Mouse (Mus musculus) stomach, postnatal 0 days (tissue): ENCODE data around the gene Cul7. TPM values are rescaled to one million over a fixed set of nuclear protein-coding genes. Genes with fewer than 3 reads are reported as not detected.

Experiments
- ATAC-seq: fragments of 200-750 bp; cut with Nextera tagmentation; 2 replicates; pipeline ENCODE4 v1.8.0; 2017; ENCODE audit not compliant: low FRiP score, low TSS enrichment
- DNase-seq: peaks from one replicate; pipeline ENCODE4 v3.0.0-alpha.2; 2016; ENCODE audit warnings: low spot score
- H3K27ac ChIP-seq: fragments of 300-500 bp; sonication (generic); replicated peaks from 2 replicates; pipeline ENCODE4 v1.5.1; 2014; ENCODE audit warnings: mild to moderate bottlenecking, control low read depth
- H3K27me3 ChIP-seq: fragments of 300-500 bp; sonication (generic); 2 replicates; pipeline ENCODE4 v1.6.1; 2014; ENCODE audit warnings: low read length; ENCODE audit not compliant: control insufficient read depth, insufficient read depth
- H3K36me3 ChIP-seq: fragments of 300-500 bp; sonication (generic); 2 replicates; pipeline ENCODE4 v1.6.1; 2014; ENCODE audit warnings: low read length, mixed read lengths; ENCODE audit not compliant: control insufficient read depth, insufficient read depth
- H3K4me1 ChIP-seq: fragments of 300-500 bp; sonication (generic); replicated peaks from 2 replicates; pipeline ENCODE4 v1.6.1; 2014; ENCODE audit warnings: antibody characterized with exemption; ENCODE audit not compliant: control insufficient read depth, insufficient read depth
- H3K4me2 ChIP-seq: fragments of 300-500 bp; sonication (generic); replicated peaks from 2 replicates; pipeline ENCODE4 v1.6.1; 2014; ENCODE audit warnings: low read depth, mild to moderate bottlenecking, control low read depth, moderate library complexity
- H3K4me3 ChIP-seq: fragments of 300-500 bp; sonication (generic); 2 replicates; pipeline ENCODE4 v1.5.1; 2014; ENCODE audit warnings: low read depth, low read length, control low read depth
- H3K9ac ChIP-seq: fragments of 300-500 bp; sonication (generic); 2 replicates; pipeline ENCODE4 v1.6.1; 2014; ENCODE audit warnings: mild to moderate bottlenecking, low read length, control low read depth, mixed read lengths
- H3K9me3 ChIP-seq: fragments of 300-500 bp; sonication (generic); 2 replicates; pipeline ENCODE4 v1.6.1; 2016; ENCODE audit warnings: low read length; ENCODE audit not compliant: control insufficient read depth
- CTCF ChIP-seq: IDR thresholded peaks from 2 replicates; pipeline ENCODE4 v1.5.1; 2016; ENCODE audit warnings: antibody characterized with exemption, low read depth, mild to moderate bottlenecking, moderate library complexity
- EP300 ChIP-seq: optimal IDR thresholded peaks from 2 replicates; pipeline ENCODE3; 2016; ENCODE audit warnings: antibody characterized with exemption
- WGBS: fragments of 180-500 bp; shearing (Covaris S2); extraction: QIAGEN DNeasy Blood & Tissue Kit; methylation state at CpG from one replicate; pipeline ENCODE4 v1.1.7; 2014; 5-methylcytosine and 5-hydroxymethylcytosine counted together
- polyA plus RNA-seq: library from polyadenylated mRNA; unstranded; fragments of >200 nt; fragmentation: Nextera tagmentation; extraction: Ambion mirVana; gene quantifications from 2 replicates; pipeline ENCODE4 v1.2.1, GENCODE M21; 2015

Gene Cul7
- polyA plus RNA-seq, 1 experiment from 2014 or later = 12.9 TPM

- DNase-seq (peak; percentile 90), ATAC-seq (peak; percentile 82)
- H3K9me3 ChIP-seq = no peaks in the 10 kb centered on the region
- no peaks in the 10 kb centered on the region for H3K27me3 ChIP-seq
- peak overlapping the region; percentile 74 for H3K9ac ChIP-seq
- peak overlapping the region; percentile 91 for H3K27ac ChIP-seq
- peak overlapping the region; percentile 95 for H3K4me2 ChIP-seq
- H3K36me3 ChIP-seq = peaks cover 15% of the 10 kb centered on the region; the same call in 1 of the 2 replicates
- 4% methylated on average over 10 of the region's 11 CpGs for WGBS
- no peaks in the 10 kb centered on the region for H3K4me1 ChIP-seq
- no peak for TF ChIP-seq EP300
- H3K4me3 ChIP-seq = peak overlapping the region; percentile 60
Measured at GRCm38 (mm10) chr17:46644916-46645475, 5.1 kb upstream of the Cul7 start.

DNA sequence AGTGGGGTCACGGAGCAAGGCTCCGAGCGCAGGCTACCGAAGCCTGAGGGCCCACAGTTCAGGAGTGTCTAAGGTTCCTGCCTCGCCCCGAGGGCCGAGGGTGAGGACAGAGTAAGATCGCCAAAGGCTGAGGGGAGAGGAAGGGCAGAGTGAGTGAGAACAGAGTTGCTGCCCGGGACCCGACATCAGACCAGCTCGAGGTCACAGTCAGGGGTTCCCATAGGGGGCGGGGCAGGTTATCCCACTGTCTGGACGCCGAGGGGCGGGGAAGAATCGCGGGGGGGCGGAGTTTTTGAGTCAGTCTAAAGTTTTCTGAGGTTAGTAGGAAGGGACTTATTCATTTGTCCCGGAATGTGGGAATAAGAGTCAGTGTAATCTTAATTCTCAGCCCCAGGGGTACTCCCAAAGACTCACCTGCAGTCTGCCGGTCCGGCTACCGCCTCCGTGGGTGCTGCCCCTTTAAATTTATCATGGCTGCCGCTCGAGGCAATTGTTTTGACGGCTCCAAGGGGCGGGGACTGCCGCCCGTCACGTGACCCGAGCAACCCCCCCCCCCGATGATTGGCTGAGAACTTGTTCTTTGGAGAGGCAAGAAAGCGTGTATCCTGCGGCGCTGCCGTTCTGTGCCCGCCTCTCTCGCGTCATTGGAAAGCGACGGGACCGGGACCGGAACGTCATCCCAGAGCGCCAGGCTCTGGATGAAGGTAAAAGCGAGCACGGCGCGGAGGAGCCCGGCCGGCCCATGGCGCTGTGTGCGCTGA is 4.4 kb upstream of the Cul7 start, which contains the start of the genes Klc4 and Mrpl2:
Gene Klc4 (minus strand): TSS at position 462 of the 761 bp plus-strand sequence.
Gene Mrpl2 (plus strand): TSS at position 669 of the 761 bp plus-strand sequence.
- peak within 1 kb of the TSS; percentile 60 for H3K4me3 ChIP-seq
- peak within 1 kb of the TSS; percentile 91 for H3K27ac ChIP-seq
- H3K27me3 ChIP-seq = no peaks in the 10 kb centered on the region
- TF ChIP-seq EP300 (no peak), CTCF (0 out of 2 replicates have a peak, but pooled peaks have one; percentile 24)
- under 1% methylated on average over 52 of the region's 53 CpGs for WGBS
- ATAC-seq = peak; percentile 79
- no peaks in the 10 kb centered on the region for H3K9me3 ChIP-seq
- H3K9ac ChIP-seq = peak within 1 kb of the TSS; percentile 74
- DNase-seq = peak; percentile 100
- no peaks in the 10 kb centered on the region for H3K4me1 ChIP-seq
- H3K4me2 ChIP-seq = peak within 1 kb of the TSS; percentile 95
- peaks cover 9% of the 10 kb centered on the region; the same call in 1 of the 2 replicates for H3K36me3 ChIP-seq

- Histone ChIP-seq H3K27ac (peak overlapping the region; percentile 73), H3K4me2 (peak overlapping the region; percentile 88), H3K4me1 (no peaks in the 10 kb centered on the region), H3K27me3 (no peaks in the 10 kb centered on the region), H3K9me3 (no peaks in the 10 kb centered on the region), H3K36me3 (peaks cover 7% of the 10 kb centered on the region; the same call in 1 of the 2 replicates), H3K9ac (peak overlapping the region; percentile 69), H3K4me3 (peak overlapping the region; percentile 60)
- TF ChIP-seq CTCF (peak; percentile 18; the same call in 1 of the 2 replicates), EP300 (no peak)
- ATAC-seq (no peak; the same call in 1 of the 2 replicates), DNase-seq (no peak)
- WGBS = under 1% methylated on average over 19 of the region's 19 CpGs
Measured at GRCm38 (mm10) chr17:46646322-46646662, 3.8 kb upstream of the Cul7 start.

- Histone ChIP-seq H3K9me3 (no peaks in the 10 kb centered on the region), H3K9ac (no peak overlapping the region), H3K4me2 (no peak overlapping the region), H3K27ac (no peak overlapping the region), H3K27me3 (no peaks in the 10 kb centered on the region), H3K4me1 (peaks cover 3% of the 10 kb centered on the region), H3K4me3 (no peak overlapping the region), H3K36me3 (0 out of 2 replicates have a peak, but pooled peaks cover 2% of the 10 kb centered on the region)
- no peak for DNase-seq
- WGBS = 87% methylated on average over 7 of the region's 7 CpGs
- TF ChIP-seq CTCF = no peak
- TF ChIP-seq EP300 = no peak
- no peak for ATAC-seq
Measured at GRCm38 (mm10) chr17:46647279-46647678, 2.9 kb upstream of the Cul7 start.

DNA sequence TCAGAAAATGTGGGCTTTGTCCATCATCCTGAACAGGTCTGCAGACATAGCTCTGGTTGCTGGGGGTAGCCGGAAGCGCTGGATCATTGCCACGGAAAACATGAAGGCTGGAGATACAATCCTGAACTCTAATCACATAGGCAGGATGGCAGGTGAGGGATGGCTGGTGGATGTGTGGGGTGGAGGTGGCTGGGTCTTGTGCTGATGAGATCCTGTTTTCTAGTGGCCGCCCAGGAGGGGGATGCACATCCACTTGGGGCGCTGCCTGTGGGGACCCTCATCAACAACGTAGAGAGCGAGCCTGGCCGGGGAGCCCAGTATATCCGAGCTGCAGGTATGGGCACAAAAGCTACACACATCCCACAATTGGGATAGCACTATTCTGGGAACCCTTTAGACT is 1.7 kb upstream of the Cul7 start:
- no peak for ATAC-seq
- no peak for DNase-seq
- 93% methylated on average over 9 of the region's 9 CpGs for WGBS
- Histone ChIP-seq H3K4me1 (peaks cover 3% of the 10 kb centered on the region), H3K4me3 (no peak overlapping the region), H3K9ac (no peak overlapping the region), H3K4me2 (no peak overlapping the region), H3K36me3 (no peaks in the 10 kb centered on the region; the same call in 1 of the 2 replicates), H3K9me3 (no peaks in the 10 kb centered on the region), H3K27me3 (no peaks in the 10 kb centered on the region), H3K27ac (no peak overlapping the region)
- TF ChIP-seq EP300 (no peak), CTCF (no peak)

DNA sequence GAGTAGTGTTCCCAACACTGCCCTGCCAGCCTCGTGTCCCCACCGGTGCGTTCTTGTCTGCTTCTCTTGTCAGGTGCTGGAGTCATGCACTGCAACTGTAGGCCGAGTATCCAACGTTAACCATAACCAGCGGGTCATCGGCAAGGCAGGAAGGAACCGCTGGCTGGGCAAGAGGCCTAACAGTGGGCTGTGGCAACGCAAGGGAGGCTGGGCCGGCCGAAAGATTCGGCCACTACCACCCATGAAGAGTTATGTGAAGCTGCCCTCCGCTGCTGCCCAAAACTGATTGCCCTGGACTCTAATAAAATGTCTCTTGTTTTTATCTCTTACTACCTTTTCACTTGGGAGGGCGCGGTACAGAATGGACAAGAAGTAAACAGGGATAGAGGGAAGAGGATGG is 326 bp upstream of the Cul7 start:
- Histone ChIP-seq H3K36me3 (peaks cover 10% of the 10 kb centered on the region), H3K27me3 (no peaks in the 10 kb centered on the region), H3K4me1 (peaks cover 3% of the 10 kb centered on the region), H3K27ac (peak overlapping the region; percentile 96), H3K9me3 (no peaks in the 10 kb centered on the region), H3K4me2 (peak overlapping the region; percentile 85), H3K9ac (peak overlapping the region; percentile 86), H3K4me3 (peak overlapping the region; percentile 75)
- 33% methylated on average over 15 of the region's 15 CpGs for WGBS
- ATAC-seq = no peak
- no peak for DNase-seq
- TF ChIP-seq CTCF (no peak), EP300 (no peak)
